Mouse (Mus musculus): ENCODE measurements around the gene Olfr78.

Gene Olfr78

GRCm38 (mm10) chr7:102759266-102759665, at the start of gene Olfr78, which contains the start of gene Olfr560:
TSS of gene Olfr78 (minus strand) at chr7:102759471.
TSS of gene Olfr560 (minus strand) at chr7:102759366.
- DNase-seq (ENCODE audit: low spot score in 2 of 2) = no peak

- DNase-seq (ENCODE audit: low spot score in 2 of 2) = no peak
Measured at GRCm38 (mm10) chr7:102803180-102803579, 43.9 kb upstream of the Olfr78 start, which contains the start of gene Olfr564. TSS of gene Olfr564 (plus strand) at chr7:102803480.

GRCm38 (mm10) chr7:102770921-102771320, 11.7 kb upstream of the Olfr78 start, which contains the start of gene Olfr561:
TSS of gene Olfr561 (plus strand) at chr7:102771221.
- DNase-seq (ENCODE audit: low spot score in 2 of 2) = no peak

GRCm38 (mm10) chr7:102752086-102752485, 7.2 kb downstream of the Olfr78 start:
- DNase-seq (ENCODE audit: low spot score in 2 of 2) = no peak

- no peak for DNase-seq (ENCODE audit: low spot score in 2 of 2)
Measured at GRCm38 (mm10) chr7:102737705-102738104, 21.6 kb downstream of the Olfr78 start.

GRCm38 (mm10) chr7:102733793-102734192, 25.5 kb downstream of the Olfr78 start:
- DNase-seq (ENCODE audit: low spot score in 2 of 2) = no peak

GRCm38 (mm10) chr7:102727391-102727790, 31.9 kb downstream of the Olfr78 start, which contains the start of gene Olfr559:
TSS of gene Olfr559 (minus strand) at chr7:102727491.
- no peak for DNase-seq (ENCODE audit: low spot score in 2 of 2)

- no peak for DNase-seq (ENCODE audit: low spot score in 2 of 2)
Measured at GRCm38 (mm10) chr7:102718970-102719369, 40.3 kb downstream of the Olfr78 start, which contains the start of gene Olfr33. TSS of gene Olfr33 (minus strand) at chr7:102719070.

GRCm38 (mm10) chr7:102701915-102702314, 57.4 kb downstream of the Olfr78 start, which contains the start of gene Olfr558:
TSS of gene Olfr558 (plus strand) at chr7:102702215.
- DNase-seq (ENCODE audit: low spot score in 2 of 2) = no peak

- DNase-seq (ENCODE audit: low spot score in 2 of 2) = no peak
Measured at GRCm38 (mm10) chr7:102698461-102698860, 60.8 kb downstream of the Olfr78 start.

GRCm38 (mm10) chr7:102695358-102696125, 63.7 kb downstream of the Olfr78 start, which contains the start of gene Olfr557:
TSS of gene Olfr557 (plus strand) at chr7:102695910.
- no peak for DNase-seq (ENCODE audit: low spot score in 2 of 2)
